Mouse (Mus musculus) thymus, adult 2 months (tissue): ENCODE results near the gene Dnah2.

Experiments used
- CTCF ChIP-seq: fragments of 200-500 bp; IDR thresholded peaks from 2 replicates; pipeline ENCODE4 v1.5.1; 2012; ENCODE audit warnings: mild to moderate bottlenecking, control low read depth, low read length, moderate library complexity, borderline replicate concordance; ENCODE audit not compliant: control insufficient read depth, poor library complexity, insufficient read depth; ENCODE audit errors: extremely low read depth
- POLR2A ChIP-seq: fragments of 200-500 bp; IDR thresholded peaks from 2 replicates; pipeline ENCODE4 v1.6.1; 2012; ENCODE audit warnings: mild to moderate bottlenecking, low read length, control low read depth, moderate library complexity; ENCODE audit not compliant: control insufficient read depth, poor library complexity, insufficient read depth; ENCODE audit errors: extremely low read depth

- TF ChIP-seq CTCF (no peak), POLR2A (no peak)
Measured at GRCm38 (mm10) chr11:69476802-69477201, 72.1 kb downstream of the Dnah2 start.
